20 mouse cellular contexts compared by ENCODE assay signal in the genomic region with DNA sequence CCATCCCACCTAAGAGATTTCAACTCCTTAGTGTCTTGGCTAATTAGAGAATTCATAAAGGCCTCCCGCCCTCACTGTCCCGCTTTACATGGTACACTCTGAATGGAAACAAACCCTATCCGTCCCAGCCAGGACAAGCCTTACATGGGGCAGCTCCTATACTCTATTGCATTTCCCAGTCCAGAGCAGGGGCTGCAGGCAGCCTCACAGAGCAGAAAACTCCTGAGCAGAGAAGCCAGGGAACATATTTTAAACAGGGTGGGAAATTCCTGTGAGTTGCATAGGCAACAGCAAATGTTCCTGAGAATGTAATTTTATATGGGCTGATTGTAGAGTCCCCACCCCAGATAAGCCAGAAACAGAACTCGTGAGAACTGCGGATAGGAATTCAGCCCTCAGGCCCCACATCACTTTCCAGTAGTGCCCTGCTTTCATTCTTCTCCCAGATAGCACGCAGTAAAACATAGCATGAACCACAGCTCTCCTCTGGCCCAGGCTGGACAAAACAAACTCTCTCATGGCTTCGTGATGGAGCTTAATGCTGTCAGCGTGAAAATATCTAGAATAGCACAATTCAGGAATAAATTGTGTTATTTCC.
DNase-seq lines count a peak whose midpoint lies in the region; ATAC-seq and TF ChIP-seq lines count a peak whose summit lies in the region.
"Had no signal": no experiment of that assay in that cellular context is flagged by ENCODE, and none has a peak within 500 bp of the region (broad histone marks: within the 10 kb centered on the region; RNA-seq: fewer than 3 reads in every experiment).

No protein-coding gene starts in this region.

- H3K9ac ChIP-seq in heart, embryonic 11.5 days (ENCODE audit: low read depth, low read length), result no peak overlapping the region
- H3K9ac ChIP-seq in hindbrain, postnatal 0 days (replicated peaks; ENCODE audit: low read length), result no peak overlapping the region
- H3K9ac ChIP-seq in embryonic facial prominence, embryonic 12.5 days, result no peak overlapping the region
- H3K9ac ChIP-seq in limb, embryonic 13.5 days, result no peak overlapping the region
- H3K9ac ChIP-seq: liver, embryonic 12.5 days had no signal

- no peaks in the 10 kb centered on the region for H3K9me3 ChIP-seq in heart, embryonic 11.5 days (replicated peaks; ENCODE audit: control insufficient read depth, low read length)
- no peaks in the 10 kb centered on the region for H3K9me3 ChIP-seq in hindbrain, embryonic 10.5 days
- no peaks in the 10 kb centered on the region for H3K9me3 ChIP-seq in hindbrain, postnatal 0 days (ENCODE audit: low read length)
- H3K9me3 ChIP-seq in embryonic facial prominence, embryonic 12.5 days, result no peaks in the 10 kb centered on the region
- H3K9me3 ChIP-seq in limb, embryonic 13.5 days, result no peaks in the 10 kb centered on the region
- H3K9me3 ChIP-seq: liver, embryonic 12.5 days had no signal

- 53% methylated on average over 8 of the region's 8 CpGs for WGBS in heart, embryonic 11.5 days (ENCODE audit: insufficient replicate concordance)
- 85% methylated on average over 8 of the region's 8 CpGs for WGBS in hindbrain, embryonic 10.5 days
- 78% methylated on average over 8 of the region's 8 CpGs for WGBS in hindbrain, postnatal 0 days
- WGBS in embryonic facial prominence, embryonic 12.5 days, result 65% methylated on average over 8 of the region's 8 CpGs
- WGBS in limb, embryonic 13.5 days, result 62% methylated on average over 8 of the region's 8 CpGs

- H3K4me2 ChIP-seq in heart, embryonic 11.5 days, result no peak overlapping the region
- H3K4me2 ChIP-seq in hindbrain, postnatal 0 days (ENCODE audit: low read depth, low read length), result no peak overlapping the region
- H3K4me2 ChIP-seq in embryonic facial prominence, embryonic 12.5 days (replicated peaks), result no peak overlapping the region
- H3K4me2 ChIP-seq in limb, embryonic 13.5 days (replicated peaks), result no peak overlapping the region
- H3K4me2 ChIP-seq: liver, embryonic 12.5 days had no signal

- peak overlapping the region; percentile 54; the same call in 1 of the 2 replicates for H3K27ac ChIP-seq in heart, embryonic 11.5 days (ENCODE audit: low read depth, low read length)
- H3K27ac ChIP-seq in hindbrain, embryonic 10.5 days, result peak overlapping the region; percentile 35
- no peak overlapping the region for H3K27ac ChIP-seq in hindbrain, postnatal 0 days
- peak overlapping the region; percentile 84 for H3K27ac ChIP-seq in embryonic facial prominence, embryonic 12.5 days
- peak overlapping the region; percentile 40; the same call in 1 of the 2 replicates for H3K27ac ChIP-seq in limb, embryonic 13.5 days
- H3K27ac ChIP-seq: gastrocnemius, adult 2 months; layer of hippocampus, adult 2 months; liver, embryonic 12.5 days; stomach, postnatal 0 days had no signal

- H3K27me3 ChIP-seq in heart, embryonic 11.5 days (ENCODE audit: control insufficient read depth, insufficient read depth, low read length), result no peaks in the 10 kb centered on the region
- no peaks in the 10 kb centered on the region for H3K27me3 ChIP-seq in hindbrain, embryonic 10.5 days (ENCODE audit: insufficient read depth, poor library complexity, severe bottlenecking)
- H3K27me3 ChIP-seq in hindbrain, postnatal 0 days (ENCODE audit: insufficient read depth, low read length), result no peaks in the 10 kb centered on the region
- no peaks in the 10 kb centered on the region for H3K27me3 ChIP-seq in embryonic facial prominence, embryonic 12.5 days
- peaks cover 15% of the 10 kb centered on the region; the same call in 1 of the 2 replicates for H3K27me3 ChIP-seq in limb, embryonic 13.5 days
- H3K27me3 ChIP-seq: liver, embryonic 12.5 days had no signal

- H3K36me3 ChIP-seq in heart, embryonic 11.5 days (ENCODE audit: control insufficient read depth, insufficient read depth, low read length), result no peaks in the 10 kb centered on the region
- no peaks in the 10 kb centered on the region for H3K36me3 ChIP-seq in hindbrain, embryonic 10.5 days
- H3K36me3 ChIP-seq in hindbrain, postnatal 0 days (ENCODE audit: insufficient read depth, low read length), result no peaks in the 10 kb centered on the region
- no peaks in the 10 kb centered on the region for H3K36me3 ChIP-seq in embryonic facial prominence, embryonic 12.5 days
- no peaks in the 10 kb centered on the region for H3K36me3 ChIP-seq in limb, embryonic 13.5 days
- H3K36me3 ChIP-seq: liver, embryonic 12.5 days had no signal

- no peak overlapping the region for H3K4me3 ChIP-seq in heart, embryonic 11.5 days (ENCODE audit: low read depth, low read length)
- no peak overlapping the region for H3K4me3 ChIP-seq in hindbrain, embryonic 10.5 days
- no peak overlapping the region for H3K4me3 ChIP-seq in hindbrain, postnatal 0 days (ENCODE audit: low read length)
- no peak overlapping the region for H3K4me3 ChIP-seq in embryonic facial prominence, embryonic 12.5 days
- no peak overlapping the region for H3K4me3 ChIP-seq in limb, embryonic 13.5 days
- H3K4me3 ChIP-seq: gastrocnemius, adult 2 months; layer of hippocampus, adult 2 months; liver, embryonic 12.5 days had no signal

- H3K4me1 ChIP-seq in heart, embryonic 11.5 days (ENCODE audit: control insufficient read depth, insufficient read depth, low read length), result peaks cover 11% of the 10 kb centered on the region
- H3K4me1 ChIP-seq in hindbrain, embryonic 10.5 days (replicated peaks), result peaks cover 15% of the 10 kb centered on the region
- H3K4me1 ChIP-seq in hindbrain, postnatal 0 days (ENCODE audit: insufficient read depth, low read length), result peaks cover 2% of the 10 kb centered on the region; the same call in 1 of the 2 replicates
- peaks cover 10% of the 10 kb centered on the region for H3K4me1 ChIP-seq in embryonic facial prominence, embryonic 12.5 days
- H3K4me1 ChIP-seq in limb, embryonic 13.5 days, result peaks cover 47% of the 10 kb centered on the region
- H3K4me1 ChIP-seq: liver, embryonic 12.5 days had no signal

- intact Hi-C loops in heart, postnatal 10 days (cut with DNase I), result no loop called here
- intact Hi-C loops in left cerebral cortex, postnatal 4 days (cut with DNase I), result no loop called here

- TF ChIP-seq CTCF in hindbrain, postnatal 0 days (IDR thresholded peaks at IDR 0.05; ENCODE audit: low read depth), result no peak

- DNase-seq in heart, postnatal 10 days, result no peak
- DNase-seq in hindbrain, embryonic 10.5 days (ENCODE audit: low spot score), result no peak
- no peak for DNase-seq in hindbrain, postnatal 0 days (ENCODE audit: low spot score)
- no peak for DNase-seq in lung, postnatal 14 days
- DNase-seq in left cerebral cortex, postnatal 4 days, result no peak
- DNase-seq: cerebellum, adult 18-20 months; cerebellum, postnatal 25 days; gastrocnemius, adult 2 months; kidney, adult 18-20 months; kidney, postnatal 10 days; layer of hippocampus, postnatal 36 days; lung, adult 2 months; lung, postnatal 36 days; right cerebral cortex, postnatal 4 days had no signal

- no peak for ATAC-seq in heart, embryonic 11.5 days (replicated peaks; ENCODE audit: insufficient number of reproducible peaks, low FRiP score, low TSS enrichment)
- no peak for ATAC-seq in hindbrain, postnatal 0 days
- no peak for ATAC-seq in embryonic facial prominence, embryonic 12.5 days (ENCODE audit: insufficient number of reproducible peaks, insufficient read depth, low FRiP score, low TSS enrichment)
- peak; percentile 59 for ATAC-seq in limb, embryonic 13.5 days (ENCODE audit: low FRiP score, low read depth)
- ATAC-seq: liver, embryonic 12.5 days had no signal
